Mouse (Mus musculus) heart, postnatal 0 days (tissue): ENCODE measurements at regions not wholly inside any gene's neighbourhood (a gene's known extent, or its start where the extent isn't known, plus 50 kb on each side); places are given as distances from the start of the nearest gene placed in this dataset.

Experiments
- ATAC-seq: fragments of 200-750 bp; cut with Nextera tagmentation; 2 replicates; pipeline ENCODE4 v1.8.0; 2017; ENCODE audit warnings: low read depth, moderate number of reproducible peaks, moderate library complexity; ENCODE audit not compliant: insufficient read depth
- DNase-seq: peaks from one replicate; pipeline ENCODE4 v3.0.0-alpha.2; 2016; ENCODE audit warnings: low spot score
- H3K27ac ChIP-seq: fragments of 300-500 bp; sonication (generic); 2 replicates; pipeline ENCODE4 v1.5.1; 2014; ENCODE audit warnings: low read depth, mild to moderate bottlenecking
- H3K27me3 ChIP-seq: fragments of 300-500 bp; sonication (generic); 2 replicates; pipeline ENCODE4 v1.6.1; 2014; ENCODE audit warnings: low read length, mixed read lengths; ENCODE audit not compliant: control insufficient read depth, insufficient read depth
- H3K36me3 ChIP-seq: fragments of 300-500 bp; sonication (generic); replicated peaks from 2 replicates; pipeline ENCODE4 v1.6.1; 2014; ENCODE audit warnings: low read length, mixed read lengths; ENCODE audit not compliant: control insufficient read depth, insufficient read depth
- H3K4me1 ChIP-seq: fragments of 300-500 bp; sonication (generic); 2 replicates; pipeline ENCODE4 v1.6.1; 2014; ENCODE audit warnings: antibody characterized with exemption; ENCODE audit not compliant: control insufficient read depth, insufficient read depth
- H3K4me2 ChIP-seq: fragments of 300-500 bp; sonication (generic); 2 replicates; pipeline ENCODE4 v1.6.1; 2014; ENCODE audit warnings: low read depth, mild to moderate bottlenecking, low read length, moderate library complexity
- H3K4me3 ChIP-seq: fragments of 300-500 bp; sonication (generic); 2 replicates; pipeline ENCODE4 v1.5.1; 2014; ENCODE audit warnings: low read depth, low read length
- H3K9ac ChIP-seq: fragments of 300-500 bp; sonication (generic); replicated peaks from 2 replicates; pipeline ENCODE4 v1.6.1; 2014; ENCODE audit warnings: low read depth, low read length, mixed read lengths
- H3K9me3 ChIP-seq: fragments of 300-500 bp; sonication (generic); replicated peaks from 2 replicates; pipeline ENCODE4 v1.6.1; 2016; ENCODE audit warnings: low read length; ENCODE audit not compliant: control insufficient read depth
- CTCF ChIP-seq: IDR thresholded peaks from 2 replicates; pipeline ENCODE4 v1.5.1; 2016; ENCODE audit warnings: antibody characterized with exemption, control low read depth, low read depth
- EP300 ChIP-seq: IDR thresholded peaks from 2 replicates; pipeline ENCODE4 v1.6.1; 2016; ENCODE audit warnings: antibody characterized with exemption, low read depth
- WGBS: fragments of 180-500 bp; shearing (Covaris S2); extraction: QIAGEN DNeasy Blood & Tissue Kit; methylation state at CpG from one replicate; pipeline ENCODE4 v1.1.7; 2014; 5-methylcytosine and 5-hydroxymethylcytosine counted together

DNA sequence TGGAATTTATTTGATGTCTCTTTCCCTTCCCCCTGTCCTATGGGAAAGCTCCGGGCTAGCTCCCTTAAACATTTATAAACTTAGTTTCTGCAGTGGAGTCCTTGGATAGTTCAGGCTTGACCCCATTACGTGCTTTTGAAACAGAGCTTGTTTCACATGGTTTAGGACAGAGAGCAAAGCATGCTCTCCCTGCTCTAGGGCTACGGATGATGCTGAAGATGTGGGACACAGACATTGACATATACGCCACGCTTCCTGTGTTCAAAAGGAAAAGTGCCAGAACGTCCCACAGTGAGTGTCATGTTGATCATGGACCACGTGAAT is 91.3 kb upstream of the Ednra start:
- H3K4me1 ChIP-seq: no peaks in the 10 kb centered on the region
- no peak for TF ChIP-seq CTCF
- TF ChIP-seq EP300: no peak
- ATAC-seq (no peak), DNase-seq (no peak)
- H3K36me3 ChIP-seq: no peaks in the 10 kb centered on the region
- no peak overlapping the region for H3K9ac ChIP-seq
- H3K9me3 ChIP-seq: no peaks in the 10 kb centered on the region
- no peak overlapping the region for H3K27ac ChIP-seq
- no peak overlapping the region for H3K4me2 ChIP-seq
- H3K27me3 ChIP-seq: no peaks in the 10 kb centered on the region
- H3K4me3 ChIP-seq: no peak overlapping the region
- 71% methylated on average over 7 of the region's 7 CpGs for WGBS

GRCm38 (mm10) chr8:77816217-77816616 is 92.0 kb upstream of the Ednra start:
- H3K9me3 ChIP-seq: no peaks in the 10 kb centered on the region
- DNase-seq: no peak
- no peaks in the 10 kb centered on the region for H3K4me1 ChIP-seq
- TF ChIP-seq CTCF (no peak), EP300 (no peak)
- no peaks in the 10 kb centered on the region for H3K36me3 ChIP-seq
- H3K4me2 ChIP-seq: no peak overlapping the region
- H3K4me3 ChIP-seq: no peak overlapping the region
- 83% methylated on average over 4 of the region's 4 CpGs for WGBS
- ATAC-seq: no peak
- no peaks in the 10 kb centered on the region for H3K27me3 ChIP-seq
- no peak overlapping the region for H3K27ac ChIP-seq
- H3K9ac ChIP-seq: no peak overlapping the region

GRCm38 (mm10) chr8:77825786-77826185 is 101.5 kb upstream of the Ednra start:
- no peak for ATAC-seq
- Histone ChIP-seq H3K4me2 (no peak overlapping the region), H3K4me1 (no peaks in the 10 kb centered on the region), H3K4me3 (no peak overlapping the region), H3K27me3 (no peaks in the 10 kb centered on the region), H3K27ac (no peak overlapping the region), H3K9ac (no peak overlapping the region), H3K36me3 (no peaks in the 10 kb centered on the region), H3K9me3 (no peaks in the 10 kb centered on the region)
- no peak for TF ChIP-seq CTCF
- no peak for TF ChIP-seq EP300
- DNase-seq: no peak
- whole genome bisulfite sequencing: 62% methylated on average over 1 of the region's 1 CpGs

DNA sequence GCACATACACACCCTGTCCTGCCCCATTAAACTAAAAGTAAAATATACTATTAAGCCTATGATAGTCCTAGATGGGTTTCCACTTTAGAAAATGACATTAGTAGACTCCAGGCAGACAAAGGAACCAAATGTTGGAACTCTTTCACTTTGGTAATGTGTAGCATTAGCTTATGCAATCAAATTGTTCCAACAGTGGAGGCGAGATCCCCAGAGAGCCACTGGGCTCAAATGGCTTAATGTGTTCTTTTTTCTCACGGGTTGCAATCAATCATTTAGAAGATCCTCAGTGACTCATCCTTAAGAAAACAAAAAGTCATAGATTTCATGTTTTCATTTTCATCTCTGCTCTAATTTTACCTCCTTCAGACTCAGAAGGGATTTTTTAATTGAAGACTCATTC is 102.0 kb upstream of the Ednra start:
- no peak overlapping the region for H3K27ac ChIP-seq

GRCm38 (mm10) chr8:77828079-77828478 is 103.8 kb upstream of the Ednra start:
- no peak for ATAC-seq
- WGBS: 46% methylated on average over 7 of the region's 7 CpGs

More for the DNA sequence above, 102.0 kb upstream of the Ednra start:
- Histone ChIP-seq H3K27me3 (no peaks in the 10 kb centered on the region), H3K9ac (no peak overlapping the region), H3K36me3 (no peaks in the 10 kb centered on the region), H3K4me2 (no peak overlapping the region), H3K4me1 (no peaks in the 10 kb centered on the region), H3K4me3 (no peak overlapping the region), H3K9me3 (no peaks in the 10 kb centered on the region)
- no peak for DNase-seq
- no peak for ATAC-seq
- WGBS: 63% methylated on average over 2 of the region's 2 CpGs
- TF ChIP-seq EP300 (no peak), CTCF (no peak)

DNA sequence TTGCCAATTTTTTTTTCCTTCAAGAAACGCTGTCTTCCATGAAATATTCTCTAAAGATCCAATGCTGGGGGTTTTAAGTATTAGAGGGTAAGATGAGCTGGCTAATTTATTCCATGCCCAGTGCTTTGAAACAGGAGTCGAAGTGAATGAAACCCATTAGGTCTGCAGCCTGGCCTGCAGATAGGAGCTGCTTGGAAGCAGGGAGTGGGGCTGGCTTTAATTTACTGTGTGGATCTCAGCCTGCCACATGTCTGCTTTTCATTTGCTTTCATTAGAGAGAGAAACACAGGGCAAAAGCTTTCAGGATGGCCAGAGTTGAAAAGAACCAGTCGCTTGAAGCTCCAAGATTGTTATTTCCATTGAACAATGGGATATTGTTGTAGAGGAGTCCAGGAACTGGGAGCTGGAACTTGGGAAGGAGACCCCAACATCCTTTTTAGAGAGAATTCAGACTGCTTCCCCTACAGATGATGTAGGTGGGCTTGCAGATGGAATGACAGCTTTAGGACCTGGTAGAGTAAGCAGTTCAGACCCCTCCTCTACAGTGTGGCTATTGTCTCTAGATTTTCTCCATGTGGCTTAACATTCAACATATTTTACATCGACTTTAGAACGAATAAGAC is 105.0 kb upstream of the Ednra start:
- Histone ChIP-seq H3K9me3 (no peaks in the 10 kb centered on the region), H3K27me3 (no peaks in the 10 kb centered on the region), H3K9ac (no peak overlapping the region), H3K4me2 (no peak overlapping the region), H3K4me1 (no peaks in the 10 kb centered on the region), H3K36me3 (no peaks in the 10 kb centered on the region), H3K4me3 (no peak overlapping the region), H3K27ac (no peak overlapping the region)
- no peak for TF ChIP-seq CTCF
- TF ChIP-seq EP300: no peak
- no peak for ATAC-seq
- DNase-seq: no peak
- 66% methylated on average over 5 of the region's 5 CpGs for WGBS

More at GRCm38 (mm10) chr8:77828079-77828478, 103.8 kb upstream of the Ednra start:
- Histone ChIP-seq H3K4me3 (no peak overlapping the region), H3K9me3 (no peaks in the 10 kb centered on the region), H3K36me3 (no peaks in the 10 kb centered on the region), H3K27ac (no peak overlapping the region), H3K4me1 (no peaks in the 10 kb centered on the region), H3K4me2 (no peak overlapping the region), H3K9ac (no peak overlapping the region), H3K27me3 (no peaks in the 10 kb centered on the region)
- TF ChIP-seq CTCF (no peak), EP300 (no peak)
- no peak for DNase-seq
